Comparison of ENCODE assay signal across 18 mouse cellular contexts in the genomic region with DNA sequence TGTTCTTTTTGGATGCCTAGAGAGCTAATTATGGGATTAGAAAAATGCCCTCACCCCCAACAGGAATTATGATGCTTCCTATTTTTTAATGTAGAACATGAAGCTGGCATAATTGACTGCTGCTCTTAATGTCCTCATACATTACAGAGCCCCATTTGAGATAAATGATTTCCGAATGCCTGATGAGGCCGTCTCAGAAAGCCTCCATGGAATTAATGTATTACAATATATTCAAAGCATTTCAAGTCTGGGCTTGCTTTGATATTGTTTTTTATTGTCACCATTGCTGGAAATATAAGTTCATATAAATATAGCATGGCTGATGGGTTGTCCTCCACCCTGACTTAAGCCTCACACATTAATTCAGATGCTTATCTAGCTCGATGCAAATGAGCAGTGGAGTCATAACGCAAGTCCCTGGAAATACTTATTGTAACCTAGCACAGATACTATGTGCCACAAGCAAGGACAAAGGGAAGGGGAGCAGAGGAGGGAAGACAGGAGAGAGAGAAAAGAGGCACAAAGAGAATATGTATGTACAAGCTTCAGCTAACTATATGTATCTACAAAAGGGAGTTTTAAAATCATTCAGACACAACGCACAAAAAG.
"Had no signal": no experiment of that assay in that cellular context is flagged by ENCODE, and none has a peak within 500 bp of the region (broad histone marks: within the 10 kb centered on the region; RNA-seq: fewer than 3 reads in every experiment).

No protein-coding gene starts in this region.

- H3K4me3 ChIP-seq: limb, embryonic 12.5 days; liver, embryonic 13.5 days; lung, embryonic 15.5 days; megakaryocyte, embryonic 14.5 days; midbrain, embryonic 12.5 days; stomach, embryonic 15.5 days had no signal

- ATAC-seq: liver, postnatal 0 days had no signal

- H3K4me2 ChIP-seq: limb, embryonic 12.5 days; liver, embryonic 13.5 days; lung, embryonic 15.5 days; midbrain, embryonic 12.5 days; stomach, embryonic 15.5 days had no signal

- H3K27ac ChIP-seq: kidney, postnatal 0 days; limb, embryonic 12.5 days; liver, embryonic 13.5 days; lung, embryonic 15.5 days; macrophage; midbrain, embryonic 12.5 days; stomach, embryonic 15.5 days had no signal

- H3K27me3 ChIP-seq: limb, embryonic 12.5 days; lung, embryonic 15.5 days; midbrain, embryonic 12.5 days; stomach, embryonic 15.5 days had no signal

- H3K9me3 ChIP-seq: limb, embryonic 12.5 days; liver, embryonic 13.5 days; lung, embryonic 15.5 days; megakaryocyte, embryonic 14.5 days; midbrain, embryonic 12.5 days; stomach, embryonic 15.5 days had no signal

- H3K4me1 ChIP-seq: limb, embryonic 12.5 days; liver, embryonic 13.5 days; lung, embryonic 15.5 days; stomach, embryonic 15.5 days had no signal

- H3K9ac ChIP-seq: limb, embryonic 12.5 days; liver, embryonic 13.5 days; liver, postnatal 0 days; lung, embryonic 15.5 days; midbrain, embryonic 12.5 days; stomach, embryonic 15.5 days had no signal

- DNase-seq: kidney, adult 9 months; kidney, postnatal 36 days; layer of hippocampus, adult 9-11 months; layer of hippocampus, postnatal 36 days; liver; liver, embryonic 13.5 days; liver, postnatal 0 days; lung, postnatal 14 days; right cerebral cortex, postnatal 14 days; thymus, adult 2 months; thymus, postnatal 25 days had no signal

- H3K36me3 ChIP-seq: limb, embryonic 12.5 days; liver, embryonic 13.5 days; lung, embryonic 15.5 days; midbrain, embryonic 12.5 days; stomach, embryonic 15.5 days had no signal
